Mouse (Mus musculus) ovary, postnatal 36 days (tissue): ENCODE data around the gene Olfr1471.
"Not testable (repeated sequence)": the region's sequence is repeated elsewhere in the genome, so short reads cannot be mapped to it uniquely, and the experiment has no call there.

Experiments
- DNase-seq: peaks from one replicate; pipeline ENCODE4 v3.0.0; 2022; ENCODE audit warnings: low spot score, mixed read lengths

Olfr1471 gene

GRCm38 (mm10) chr19:13443109-13443508, at the start of gene Olfr1471:
Gene Olfr1471, plus strand, starts transcription at chr19:13443409.
- DNase-seq, result not testable (repeated sequence)

GRCm38 (mm10) chr19:13407549-13407948, 35.7 kb upstream of the Olfr1471 start, which contains the start of gene Olfr1469:
Gene Olfr1469, plus strand, starts transcription at chr19:13407849.
- no peak for DNase-seq

GRCm38 (mm10) chr19:13455986-13456385, 12.8 kb downstream of the Olfr1471 start, which contains the start of gene Olfr1472:
Gene Olfr1472, minus strand, starts transcription at chr19:13456086.
- DNase-seq, result no peak

GRCm38 (mm10) chr19:13469265-13469664, 26.1 kb downstream of the Olfr1471 start, which contains the start of gene Olfr1474:
Gene Olfr1474, plus strand, starts transcription at chr19:13469565.
- DNase-seq, result not testable (repeated sequence)

- no peak for DNase-seq
Measured at GRCm38 (mm10) chr19:13480096-13480495, 36.9 kb downstream of the Olfr1471 start, which contains the start of gene Olfr1475. Gene Olfr1475, minus strand, starts transcription at chr19:13480196.

- DNase-seq, result no peak
Measured at GRCm38 (mm10) chr19:13500246-13500645, 57.0 kb downstream of the Olfr1471 start, which contains the start of gene Olfr1477. Gene Olfr1477, plus strand, starts transcription at chr19:13500546.
